Mouse (Mus musculus) thymus, adult 18-20 months (tissue): ENCODE results near the gene Bmp6.

ENCODE experiments used
- DNase-seq, 2 experiments: peaks; one replicate each; pipeline ENCODE4 v3.0.0; 2022; ENCODE audit warnings: mixed read lengths in 2 of 2

Bmp6 gene

GRCm38 (mm10) chr13:38520299-38520698 lies 175.4 kb downstream of the Bmp6 start:
- DNase-seq: no peak

DNA sequence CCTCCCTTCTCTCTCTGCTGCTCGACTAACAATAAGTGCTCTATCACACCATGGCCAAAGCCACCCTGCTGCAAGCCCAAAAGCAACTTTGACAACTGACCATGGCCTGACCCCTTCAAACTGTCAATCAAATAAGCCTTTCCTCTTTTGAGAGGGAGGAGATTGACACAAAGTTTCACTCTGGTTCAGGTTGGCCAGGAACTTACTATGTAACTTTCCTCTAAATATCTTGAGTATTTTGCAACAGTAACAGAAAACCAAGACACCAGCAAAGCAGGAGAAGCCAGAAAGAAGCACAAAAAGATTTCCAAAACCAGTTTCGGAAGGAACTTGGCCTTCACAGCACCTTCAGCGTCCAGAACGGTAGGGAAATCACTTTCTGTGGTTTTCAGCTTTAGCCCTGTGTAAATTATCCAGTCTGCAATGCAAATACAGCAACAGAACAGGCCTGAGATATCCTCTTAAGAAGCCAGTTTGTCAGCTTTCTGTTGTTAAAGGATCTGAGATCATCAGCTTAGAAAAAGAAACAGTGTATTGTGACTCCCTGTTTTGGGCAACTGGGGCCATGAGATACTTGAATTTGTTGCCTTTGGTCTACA lies 177.2 kb downstream of the Bmp6 start:
- DNase-seq: no peak

GRCm38 (mm10) chr13:38523231-38523630 lies 178.3 kb downstream of the Bmp6 start:
- no peak for DNase-seq

- no peak for DNase-seq
Measured at GRCm38 (mm10) chr13:38525261-38525660, 180.4 kb downstream of the Bmp6 start.

DNA sequence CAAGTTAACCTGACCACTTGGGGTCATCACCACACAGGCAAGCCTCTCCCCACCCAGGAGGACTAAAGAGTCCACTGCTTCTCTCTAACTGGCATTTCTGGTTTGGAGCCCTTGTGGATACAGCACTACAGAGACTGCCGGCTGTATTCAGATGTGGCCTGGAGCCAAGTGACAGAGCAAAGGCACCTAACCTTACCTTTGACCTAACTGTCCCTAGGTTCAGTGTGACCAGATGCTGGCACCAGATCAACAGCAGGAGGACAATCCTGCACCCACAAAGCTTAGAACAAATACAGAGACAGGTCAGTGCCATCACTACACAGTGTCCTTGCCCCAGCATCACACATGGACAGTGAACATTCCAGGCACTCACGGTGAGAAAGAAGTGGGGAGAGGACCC lies 181.2 kb downstream of the Bmp6 start:
- DNase-seq: no peak

DNA sequence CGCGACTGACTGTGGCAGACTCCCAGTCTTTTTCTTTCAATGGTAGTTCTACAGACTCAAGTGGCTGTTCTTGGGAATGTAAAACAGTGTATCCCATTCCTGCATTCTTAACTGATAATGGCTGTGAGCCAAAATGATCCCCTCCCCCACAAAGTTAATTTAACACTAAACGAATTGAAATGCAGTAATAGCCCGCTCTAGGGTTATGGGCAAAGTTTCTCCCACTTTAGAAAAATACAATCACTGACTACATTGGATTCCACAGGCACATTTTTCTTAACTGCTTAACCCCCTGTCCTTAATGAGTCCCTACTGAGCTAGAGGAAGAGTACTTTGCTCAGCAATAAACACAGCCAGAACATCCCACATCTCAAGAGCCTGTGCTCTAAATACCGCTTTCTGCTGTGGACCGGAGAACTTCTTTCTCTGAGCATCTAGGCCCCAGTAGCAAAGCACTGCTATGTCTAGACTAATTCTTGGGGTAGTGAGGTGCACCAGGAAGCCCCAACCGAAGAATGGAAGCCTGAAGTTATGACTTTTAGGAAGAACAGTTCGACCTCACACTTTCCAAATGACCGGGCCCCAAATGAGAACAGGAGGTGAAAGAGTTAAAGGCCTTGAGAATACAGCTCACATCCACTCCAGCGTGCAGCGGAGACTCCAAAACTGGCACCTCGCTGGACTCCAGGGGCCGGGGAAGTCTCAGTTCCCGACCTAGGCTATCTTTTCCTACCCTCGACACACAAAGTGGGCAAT lies 182.3 kb downstream of the Bmp6 start:
- no peak for DNase-seq

- DNase-seq: peak; percentile 86 to 88
Measured at GRCm38 (mm10) chr13:38527797-38528650, 183.1 kb downstream of the Bmp6 start.

DNA sequence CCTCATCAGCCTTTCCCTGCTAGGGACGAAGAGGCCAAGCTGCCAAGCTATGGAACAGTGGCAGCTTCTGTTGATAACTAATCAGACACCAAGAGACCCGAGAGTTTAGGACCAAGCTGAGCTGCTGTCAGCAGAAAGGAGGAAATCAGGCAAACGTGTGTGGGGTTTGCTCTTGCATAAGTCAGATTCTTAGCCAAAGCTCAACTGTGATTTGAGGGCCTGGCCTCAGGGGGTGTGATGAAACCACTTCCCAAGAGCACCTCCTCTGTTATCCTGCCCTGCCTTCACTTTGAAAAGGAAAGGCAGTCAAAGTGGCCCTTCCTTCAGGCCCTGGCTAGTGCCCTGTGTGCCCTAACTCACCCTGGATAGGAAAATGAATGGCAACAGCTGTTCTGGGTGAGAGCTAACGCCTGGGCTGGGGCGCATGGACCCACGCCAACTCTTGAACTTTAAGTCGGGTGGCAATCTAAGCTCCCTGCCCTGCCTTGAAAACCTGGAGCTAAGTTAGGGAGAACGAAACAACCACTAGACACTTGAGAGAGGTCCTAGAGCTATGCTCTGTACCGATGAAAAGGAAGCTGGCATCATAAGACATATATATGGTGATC lies 183.9 kb downstream of the Bmp6 start, which contains the start of gene Txndc5:
TSS of gene Txndc5 (minus strand) at position 138 of the 608 bp plus-strand sequence.
- no peak for DNase-seq

DNA sequence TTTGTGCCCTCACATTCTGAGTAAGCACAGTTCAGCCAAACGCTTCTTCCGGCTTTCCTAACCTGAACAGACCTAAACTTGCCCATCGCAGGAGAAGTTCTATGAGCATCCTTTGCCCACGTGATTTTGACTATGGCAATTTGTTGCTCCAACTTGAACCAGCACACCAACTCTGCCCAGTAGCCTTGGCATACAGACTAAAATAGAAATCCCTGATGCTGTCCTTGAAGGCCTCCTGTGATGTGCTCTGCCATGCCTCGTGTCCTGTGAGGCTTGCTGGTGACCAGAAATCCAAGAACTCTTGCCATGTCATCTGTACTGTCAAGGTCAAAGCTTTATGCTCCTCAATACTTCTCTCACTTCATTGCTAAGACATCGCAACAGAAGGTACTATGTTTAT lies 184.7 kb downstream of the Bmp6 start:
- no peak for DNase-seq

- no peak for DNase-seq
Measured at GRCm38 (mm10) chr13:38531498-38531897, 186.6 kb downstream of the Bmp6 start.

DNA sequence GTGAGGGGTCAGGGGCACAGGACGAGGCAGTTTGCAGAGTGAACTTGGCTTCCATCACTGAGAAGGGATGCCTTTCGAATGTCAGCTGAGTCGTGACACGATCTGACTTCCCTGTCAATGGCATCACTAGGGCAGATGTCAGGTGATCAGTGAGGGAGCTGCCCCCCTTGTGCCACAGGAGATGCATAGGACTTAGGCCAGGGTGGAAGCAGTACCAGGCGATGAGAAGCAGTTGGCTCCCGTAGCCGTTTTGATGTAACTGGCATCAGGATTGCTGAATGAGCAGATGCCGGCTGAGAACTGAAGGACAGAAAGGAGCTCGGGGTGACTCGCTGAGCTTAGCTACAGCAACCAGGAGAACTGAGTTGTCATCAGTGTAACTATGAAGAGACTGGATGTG lies 188.6 kb downstream of the Bmp6 start:
- no peak for DNase-seq

DNA sequence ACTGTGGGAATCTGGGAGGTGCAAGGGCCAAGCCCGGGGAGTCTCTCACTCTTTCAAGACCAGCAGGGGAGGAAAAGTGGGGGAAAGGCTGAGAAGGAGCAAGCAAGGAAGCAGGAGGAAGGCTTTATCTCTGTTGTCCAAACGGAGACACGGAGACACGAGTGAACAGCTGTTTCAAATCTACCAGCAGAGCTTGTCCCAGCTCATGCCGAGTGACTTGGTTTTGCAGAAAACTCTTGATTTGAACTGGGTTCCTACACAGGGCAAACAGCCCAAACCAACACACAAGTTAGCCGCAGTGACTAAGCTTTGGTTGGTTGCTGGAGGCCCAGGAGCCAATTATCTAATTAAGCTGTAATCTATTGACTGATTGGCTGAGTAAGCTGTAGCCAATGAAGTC lies 189.1 kb downstream of the Bmp6 start:
- no peak for DNase-seq

DNA sequence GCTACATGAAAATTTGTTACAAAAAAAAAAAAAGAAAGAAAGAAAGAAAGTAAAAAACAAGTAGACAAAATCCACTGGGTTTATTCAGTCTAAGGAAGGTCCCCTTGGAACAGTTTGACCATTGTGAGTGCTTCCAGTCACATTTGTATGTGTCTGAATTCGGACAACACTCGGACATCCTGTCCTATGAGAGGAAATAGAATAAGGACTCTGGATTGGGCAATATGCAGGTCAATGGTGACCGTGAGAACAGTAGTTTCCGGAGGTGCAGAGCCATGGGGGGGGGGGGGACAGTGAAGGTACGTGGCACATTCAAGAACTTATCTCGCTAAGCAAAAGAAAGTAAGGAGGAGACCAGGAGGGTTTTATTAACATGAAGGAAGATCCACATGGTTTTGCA lies 189.8 kb downstream of the Bmp6 start:
- DNase-seq: no peak

DNA sequence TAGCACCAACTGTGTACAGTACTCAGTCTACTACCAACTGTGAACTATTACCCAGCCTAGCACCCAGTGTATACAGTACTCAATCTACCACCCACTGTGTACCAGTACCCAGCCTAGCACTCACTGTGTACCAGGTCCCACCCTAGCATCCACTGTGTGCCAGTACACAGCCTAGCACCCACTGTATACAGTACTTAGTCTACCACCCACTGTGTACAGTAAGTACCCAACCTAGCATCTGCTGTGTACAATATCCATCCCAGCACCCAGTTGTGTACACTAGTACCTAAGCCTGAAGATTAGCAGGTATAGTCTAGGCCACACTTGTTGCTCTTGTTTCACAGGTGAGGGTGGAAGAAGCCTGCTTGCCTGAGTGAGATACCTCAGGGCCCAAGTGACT lies 192.6 kb downstream of the Bmp6 start:
- no peak for DNase-seq

GRCm38 (mm10) chr13:38539192-38539900 lies 194.4 kb downstream of the Bmp6 start:
- DNase-seq: no peak

DNA sequence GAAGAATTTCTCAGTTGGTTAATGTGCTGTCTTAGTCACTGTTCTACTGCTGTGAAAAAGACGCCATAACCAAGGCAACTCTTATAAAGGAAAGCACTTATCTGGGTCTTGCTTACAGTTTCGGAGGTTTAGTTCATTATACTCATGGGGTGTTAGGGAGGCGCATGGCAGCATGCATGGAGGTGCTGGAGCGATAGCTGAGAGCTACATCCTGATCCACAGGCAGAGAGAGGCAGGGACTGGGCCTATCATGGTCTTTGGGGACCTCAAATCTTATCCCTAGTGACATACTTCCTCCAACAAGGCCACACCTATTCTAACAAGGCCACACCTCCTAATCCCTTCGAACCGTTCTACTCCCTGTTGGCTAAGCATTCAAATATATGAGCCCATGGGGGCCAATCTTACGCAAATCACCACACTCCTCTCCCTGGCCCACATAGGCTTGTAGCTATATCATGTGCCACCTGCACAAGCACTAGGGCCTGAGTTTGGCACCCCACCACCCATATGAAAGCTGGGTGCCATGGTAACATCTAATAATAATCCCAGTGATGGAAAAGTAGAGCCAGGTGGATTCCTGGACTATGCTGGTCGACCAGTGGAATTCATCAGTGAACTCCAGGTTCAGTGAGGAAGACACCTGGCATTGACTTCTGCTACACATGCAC lies 198.7 kb downstream of the Bmp6 start:
- DNase-seq: no peak

- no peak for DNase-seq
Measured at GRCm38 (mm10) chr13:38544769-38545445, 200.0 kb downstream of the Bmp6 start.

DNA sequence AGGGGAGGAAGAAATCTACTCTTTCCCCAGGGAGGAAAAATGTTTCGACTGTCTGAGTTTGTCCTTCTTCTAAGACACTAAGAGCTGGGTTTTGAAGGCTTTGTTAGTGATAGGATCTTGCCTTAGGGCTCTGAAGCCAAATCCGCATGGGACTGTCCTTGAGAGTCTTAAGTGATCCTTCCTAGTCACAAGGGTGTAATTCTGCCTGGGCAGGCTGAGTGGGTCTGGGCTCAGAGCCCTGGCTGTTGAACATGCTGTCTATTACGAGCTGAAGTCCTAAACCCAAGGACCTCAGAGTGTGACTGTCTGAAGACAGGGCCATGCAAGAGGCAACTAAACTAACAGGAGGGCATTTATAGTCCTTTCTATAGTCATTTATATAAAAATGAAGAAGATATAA lies 200.6 kb downstream of the Bmp6 start:
- no peak for DNase-seq

DNA sequence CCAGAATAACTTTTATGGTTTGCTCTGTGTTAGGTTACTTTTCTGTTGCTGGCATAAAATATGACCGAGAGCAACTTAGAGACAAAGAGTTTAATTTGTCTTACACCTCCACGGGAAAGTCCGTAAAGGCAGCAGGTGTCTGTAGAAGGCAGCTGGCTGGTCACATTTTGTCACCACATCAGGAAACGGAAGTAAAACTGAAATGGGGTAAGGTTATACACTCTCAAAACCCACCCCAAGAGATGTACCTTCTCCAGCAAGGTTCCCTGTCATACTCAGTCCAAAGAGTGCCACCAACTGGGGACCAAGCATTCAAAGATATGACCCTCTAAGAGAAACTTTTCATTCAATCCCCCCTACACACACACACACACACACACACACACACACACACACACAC lies 201.8 kb downstream of the Bmp6 start:
- DNase-seq: no peak

DNA sequence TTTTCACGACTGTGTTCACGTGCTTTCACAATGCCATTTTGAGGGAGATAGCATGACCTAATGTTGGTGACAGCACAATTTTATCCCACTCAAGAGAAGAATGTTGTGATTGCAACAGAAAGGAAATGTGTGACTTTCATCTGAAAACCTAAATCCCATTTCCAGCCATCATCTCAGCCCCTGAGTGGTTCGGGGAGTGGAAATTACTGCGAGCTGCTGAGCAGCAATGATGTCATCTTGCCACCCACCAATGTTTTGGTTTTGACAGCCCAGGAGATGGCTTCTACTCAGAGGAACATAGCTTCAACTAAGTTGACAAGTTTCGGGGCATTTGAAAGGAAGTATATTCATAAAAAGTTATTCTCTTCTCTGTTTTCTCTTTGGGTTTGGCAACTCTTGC lies 202.8 kb downstream of the Bmp6 start:
- DNase-seq: no peak

GRCm38 (mm10) chr13:38548681-38549080 lies 203.8 kb downstream of the Bmp6 start:
- no peak for DNase-seq
